Mouse (Mus musculus): Measurements from ENCODE around the gene Znrd1as. TPM values are rescaled to one million over a fixed set of nuclear protein-coding genes. Genes with fewer than 3 reads are reported as not detected.

Znrd1as gene
- polyA plus RNA-seq, 1 experiment from 2014 or later, result 8.6 TPM

- Histone ChIP-seq H3K4me2 (ENCODE audit: low read length) (peak within 1 kb of the TSS; percentile 78), H3K36me3 (ENCODE audit: control insufficient read depth, insufficient read depth, low read length) (peaks cover 39% of the 10 kb centered on the region), H3K4me1 (ENCODE audit: control insufficient read depth in 2 of 2, insufficient read depth in 2 of 2, low read length in 2 of 2) (peaks cover 6 to 15% of the 10 kb centered on the region in 2 experiments), H3K4me3 (ENCODE audit: control insufficient read depth in 1 of 2, insufficient read depth in 1 of 2, low read depth in 1 of 2, low read length in 2 of 2) (peak within 1 kb of the TSS; percentile 66 to 95), H3K27me3 (ENCODE audit: control insufficient read depth, insufficient read depth, low read length) (peaks cover 5% of the 10 kb centered on the region), H3K27ac (replicated peaks in 1 of 2; ENCODE audit: control insufficient read depth in 1 of 2, insufficient read depth in 1 of 2, low read depth in 2 of 2, low read length in 2 of 2) (peak within 1 kb of the TSS; percentile 62 to 64; a peak in 3 of 4 replicates), H3K9me3 (ENCODE audit: control insufficient read depth, low read length) (no peaks in the 10 kb centered on the region), H3K9ac (ENCODE audit: low read length) (peak within 1 kb of the TSS; percentile 80)
- 3% methylated on average over 36 of the region's 36 CpGs for WGBS
- peak; percentile 98 for ATAC-seq (ENCODE audit: insufficient number of reproducible peaks, insufficient read depth, low FRiP score, low read depth)
Observed at GRCm38 (mm10) chr17:36950981-36951947, 7.1 kb upstream of the Znrd1as start, which contains the start of gene Ppp1r11. Ppp1r11 (minus strand) TSS chr17:36951741.

DNA sequence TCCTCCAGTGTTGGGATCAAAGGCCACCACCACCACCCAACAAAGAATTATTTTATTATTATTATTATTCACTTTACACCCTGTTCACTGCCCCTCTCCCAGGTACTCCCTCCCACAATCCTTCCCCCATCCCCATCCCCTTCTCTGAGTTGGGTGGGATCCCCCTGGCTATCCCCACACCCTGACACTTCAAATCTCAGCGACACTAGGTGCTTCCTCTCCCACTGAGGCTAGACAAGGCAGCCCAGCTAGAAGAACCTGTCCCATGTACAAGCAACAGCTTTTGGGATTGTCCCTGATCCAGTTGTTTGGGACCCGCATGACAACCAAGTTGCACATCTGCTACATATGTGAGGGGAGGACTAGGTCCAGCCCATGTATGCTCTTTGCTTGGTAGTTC lies 5.8 kb upstream of the Znrd1as start:
- no peak for ATAC-seq (ENCODE audit: insufficient number of reproducible peaks, insufficient read depth, low FRiP score, low read depth)
- H3K4me3 ChIP-seq (ENCODE audit: control insufficient read depth in 1 of 2, insufficient read depth in 1 of 2, low read depth in 1 of 2, low read length in 2 of 2), result no peak overlapping the region
- no peak overlapping the region for H3K27ac ChIP-seq (replicated peaks in 1 of 2; ENCODE audit: control insufficient read depth in 1 of 2, insufficient read depth in 1 of 2, low read depth in 2 of 2, low read length in 2 of 2)
- peaks cover 45% of the 10 kb centered on the region for H3K36me3 ChIP-seq (ENCODE audit: control insufficient read depth, insufficient read depth, low read length)
- no peak overlapping the region for H3K9ac ChIP-seq (ENCODE audit: low read length)
- no peaks in the 10 kb centered on the region for H3K9me3 ChIP-seq (ENCODE audit: control insufficient read depth, low read length)
- peaks cover 3 to 14% of the 10 kb centered on the region in 2 experiments for H3K4me1 ChIP-seq (ENCODE audit: control insufficient read depth in 2 of 2, insufficient read depth in 2 of 2, low read length in 2 of 2)
- H3K4me2 ChIP-seq (ENCODE audit: low read length), result no peak overlapping the region
- no peaks in the 10 kb centered on the region for H3K27me3 ChIP-seq (ENCODE audit: control insufficient read depth, insufficient read depth, low read length)
- 76% methylated on average over 2 of the region's 2 CpGs for WGBS

DNA sequence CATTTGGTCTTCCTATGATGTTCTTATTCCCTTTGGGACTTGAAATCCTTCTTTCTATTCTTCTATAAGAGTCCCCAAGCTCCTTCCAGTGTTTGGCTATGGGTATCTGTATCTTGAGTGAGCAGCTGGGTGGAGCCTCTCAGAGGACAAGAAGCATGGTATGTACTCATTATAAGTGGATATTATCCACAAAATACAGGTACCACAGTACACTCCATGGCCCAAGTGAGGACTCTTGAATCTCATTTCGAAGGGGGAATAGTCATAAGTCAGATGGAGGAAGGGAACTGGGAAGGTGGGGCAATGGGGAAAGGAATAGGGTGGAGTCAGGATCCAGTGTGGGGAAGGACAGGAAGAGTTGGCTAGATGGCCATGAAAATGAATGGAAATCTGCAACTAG lies 5.3 kb upstream of the Znrd1as start:
- Histone ChIP-seq H3K9ac (ENCODE audit: low read length) (no peak overlapping the region), H3K27me3 (ENCODE audit: control insufficient read depth, insufficient read depth, low read length) (no peaks in the 10 kb centered on the region), H3K4me3 (ENCODE audit: control insufficient read depth in 1 of 2, insufficient read depth in 1 of 2, low read depth in 1 of 2, low read length in 2 of 2) (no peak overlapping the region), H3K27ac (replicated peaks in 1 of 2; ENCODE audit: control insufficient read depth in 1 of 2, insufficient read depth in 1 of 2, low read depth in 2 of 2, low read length in 2 of 2) (no peak overlapping the region), H3K36me3 (ENCODE audit: control insufficient read depth, insufficient read depth, low read length) (peaks cover 45% of the 10 kb centered on the region), H3K4me2 (ENCODE audit: low read length) (no peak overlapping the region), H3K4me1 (ENCODE audit: control insufficient read depth in 2 of 2, insufficient read depth in 2 of 2, low read length in 2 of 2) (peaks cover 4 to 14% of the 10 kb centered on the region in 2 experiments), H3K9me3 (ENCODE audit: control insufficient read depth, low read length) (no peaks in the 10 kb centered on the region)
- ATAC-seq (ENCODE audit: insufficient number of reproducible peaks, insufficient read depth, low FRiP score, low read depth), result no peak
- WGBS, result 88% methylated on average over 1 of the region's 1 CpGs

DNA sequence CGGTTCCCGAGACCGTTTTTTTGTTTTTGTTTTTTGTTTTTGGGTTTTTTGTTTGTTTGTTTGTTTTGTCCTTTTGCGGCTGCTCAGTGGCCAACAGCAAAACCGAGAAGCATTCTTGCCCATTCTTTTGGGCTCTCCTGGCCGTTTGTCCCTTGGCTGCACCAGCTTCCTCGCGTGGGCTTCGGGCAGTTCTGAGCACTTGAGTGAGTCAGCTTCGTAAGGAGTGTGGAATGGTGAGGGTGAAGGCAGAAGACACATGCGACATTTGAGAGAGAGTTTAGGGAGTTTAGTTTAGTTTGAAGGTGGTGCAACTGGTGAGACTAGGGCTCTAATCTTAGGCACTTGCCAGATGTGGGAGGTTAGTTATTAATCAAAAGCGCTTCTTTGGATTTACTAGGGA lies 492 bp downstream of the Znrd1as start:
- Histone ChIP-seq H3K4me2 (ENCODE audit: low read length) (peak overlapping the region; percentile 79), H3K27me3 (ENCODE audit: control insufficient read depth, insufficient read depth, low read length) (no peaks in the 10 kb centered on the region), H3K4me3 (ENCODE audit: control insufficient read depth in 1 of 2, insufficient read depth in 1 of 2, low read depth in 1 of 2, low read length in 2 of 2) (peak overlapping the region; percentile 63 to 69), H3K27ac (replicated peaks in 1 of 2; ENCODE audit: control insufficient read depth in 1 of 2, insufficient read depth in 1 of 2, low read depth in 2 of 2, low read length in 2 of 2) (peak overlapping the region; percentile 58 to 81; a peak in 3 of 4 replicates), H3K9ac (ENCODE audit: low read length) (peak overlapping the region; percentile 76), H3K36me3 (ENCODE audit: control insufficient read depth, insufficient read depth, low read length) (peaks cover 27% of the 10 kb centered on the region), H3K9me3 (ENCODE audit: control insufficient read depth, low read length) (no peaks in the 10 kb centered on the region), H3K4me1 (ENCODE audit: control insufficient read depth in 2 of 2, insufficient read depth in 2 of 2, low read length in 2 of 2) (peaks cover 4 to 14% of the 10 kb centered on the region in 2 experiments)
- no peak for ATAC-seq (ENCODE audit: insufficient number of reproducible peaks, insufficient read depth, low FRiP score, low read depth)
- WGBS, result 13% methylated on average over 12 of the region's 12 CpGs

- H3K4me3 ChIP-seq (ENCODE audit: control insufficient read depth in 1 of 2, insufficient read depth in 1 of 2, low read depth in 1 of 2, low read length in 2 of 2), result no peak overlapping the region
- peaks cover 12% of the 10 kb centered on the region for H3K36me3 ChIP-seq (ENCODE audit: control insufficient read depth, insufficient read depth, low read length)
- H3K9me3 ChIP-seq (ENCODE audit: control insufficient read depth, low read length), result no peaks in the 10 kb centered on the region
- 63% methylated on average over 1 of the region's 1 CpGs for WGBS
- no peak overlapping the region for H3K4me2 ChIP-seq (ENCODE audit: low read length)
- no peaks in the 10 kb centered on the region for H3K27me3 ChIP-seq (ENCODE audit: control insufficient read depth, insufficient read depth, low read length)
- H3K27ac ChIP-seq (replicated peaks in 1 of 2; ENCODE audit: control insufficient read depth in 1 of 2, insufficient read depth in 1 of 2, low read depth in 2 of 2, low read length in 2 of 2), result no peak overlapping the region
- H3K4me1 ChIP-seq (ENCODE audit: control insufficient read depth in 2 of 2, insufficient read depth in 2 of 2, low read length in 2 of 2), result peaks cover 4 to 14% of the 10 kb centered on the region in 2 experiments
- no peak for ATAC-seq (ENCODE audit: insufficient number of reproducible peaks, insufficient read depth, low FRiP score, low read depth)
- H3K9ac ChIP-seq (ENCODE audit: low read length), result no peak overlapping the region
Observed at GRCm38 (mm10) chr17:36961125-36961524, 2.7 kb downstream of the Znrd1as start.

- ATAC-seq (ENCODE audit: insufficient number of reproducible peaks, insufficient read depth, low FRiP score, low read depth), result no peak
- H3K27ac ChIP-seq (replicated peaks in 1 of 2; ENCODE audit: control insufficient read depth in 1 of 2, insufficient read depth in 1 of 2, low read depth in 2 of 2, low read length in 2 of 2), result no peak overlapping the region
- no peak overlapping the region for H3K4me3 ChIP-seq (ENCODE audit: control insufficient read depth in 1 of 2, insufficient read depth in 1 of 2, low read depth in 1 of 2, low read length in 2 of 2)
- H3K27me3 ChIP-seq (ENCODE audit: control insufficient read depth, insufficient read depth, low read length), result no peaks in the 10 kb centered on the region
- no peaks in the 10 kb centered on the region for H3K4me1 ChIP-seq (ENCODE audit: control insufficient read depth in 2 of 2, insufficient read depth in 2 of 2, low read length in 2 of 2)
- H3K9me3 ChIP-seq (ENCODE audit: control insufficient read depth, low read length), result no peaks in the 10 kb centered on the region
- no peak overlapping the region for H3K9ac ChIP-seq (ENCODE audit: low read length)
- whole genome bisulfite sequencing, result 74% methylated on average over 1 of the region's 1 CpGs
- H3K36me3 ChIP-seq (ENCODE audit: control insufficient read depth, insufficient read depth, low read length), result peaks cover 4% of the 10 kb centered on the region; the same call in 1 of the 2 replicates
- no peak overlapping the region for H3K4me2 ChIP-seq (ENCODE audit: low read length)
Observed at GRCm38 (mm10) chr17:36966875-36967274, 8.5 kb downstream of the Znrd1as start.

DNA sequence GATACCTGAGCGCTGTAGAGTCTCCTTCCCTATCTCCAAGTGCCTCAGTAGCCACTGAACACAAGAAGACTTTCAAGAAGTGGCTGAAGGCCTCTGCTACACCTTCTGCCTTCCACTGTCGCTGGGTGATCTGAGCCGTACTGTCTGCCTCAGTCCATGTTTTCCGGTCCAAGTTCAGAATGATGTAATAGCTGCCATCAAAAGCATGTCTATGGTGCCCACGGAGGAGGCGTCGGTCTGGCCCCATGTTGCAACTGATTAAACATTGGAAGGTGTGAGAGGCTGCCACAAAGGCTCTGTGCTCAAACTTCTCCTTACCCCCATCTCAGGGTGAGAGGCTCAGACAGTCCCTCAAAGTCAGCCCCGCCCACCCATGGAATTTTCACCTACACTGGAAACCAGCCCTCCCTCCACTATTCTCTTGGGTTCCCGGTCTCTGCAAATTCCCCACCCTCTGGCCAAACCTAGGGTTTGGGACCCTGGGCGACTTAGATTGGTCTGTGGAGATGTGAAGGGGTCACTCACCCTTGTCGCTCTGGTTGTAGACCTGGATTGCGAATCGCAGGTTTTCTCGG lies 12.0 kb downstream of the Znrd1as start:
- H3K27me3 ChIP-seq (ENCODE audit: control insufficient read depth, insufficient read depth, low read length), result no peaks in the 10 kb centered on the region
- H3K9me3 ChIP-seq (ENCODE audit: control insufficient read depth, low read length), result no peaks in the 10 kb centered on the region
- no peaks in the 10 kb centered on the region for H3K36me3 ChIP-seq (ENCODE audit: control insufficient read depth, insufficient read depth, low read length)
- no peaks in the 10 kb centered on the region for H3K4me1 ChIP-seq (ENCODE audit: control insufficient read depth in 2 of 2, insufficient read depth in 2 of 2, low read length in 2 of 2)
- H3K9ac ChIP-seq (ENCODE audit: low read length), result no peak overlapping the region
- no peak overlapping the region for H3K4me2 ChIP-seq (ENCODE audit: low read length)
- no peak for ATAC-seq (ENCODE audit: insufficient number of reproducible peaks, insufficient read depth, low FRiP score, low read depth)
- no peak overlapping the region for H3K27ac ChIP-seq (replicated peaks in 1 of 2; ENCODE audit: control insufficient read depth in 1 of 2, insufficient read depth in 1 of 2, low read depth in 2 of 2, low read length in 2 of 2)
- H3K4me3 ChIP-seq (ENCODE audit: control insufficient read depth in 1 of 2, insufficient read depth in 1 of 2, low read depth in 1 of 2, low read length in 2 of 2), result no peak overlapping the region
- WGBS, result 74% methylated on average over 14 of the region's 14 CpGs

Data from heart, embryonic 14.5 days (tissue).